In genomic region chr17:49761838-49762237, GRCm38 (mm10) we compare ENCODE assay signal across 18 mouse cellular contexts.
"Had no signal": no experiment of that assay in that cellular context is flagged by ENCODE, and none has a peak within 500 bp of the region (broad histone marks: within the 10 kb centered on the region; RNA-seq: fewer than 3 reads in every experiment).

No protein-coding gene starts in this region.

- H3K27me3 ChIP-seq: liver, embryonic 12.5 days; liver, embryonic 15.5 days; megakaryocyte, embryonic 14.5 days; midbrain, embryonic 13.5 days; stomach, embryonic 15.5 days had no signal

- H3K4me3 ChIP-seq: liver, embryonic 12.5 days; liver, embryonic 15.5 days; megakaryocyte, embryonic 14.5 days; midbrain, embryonic 10.5 days; midbrain, embryonic 13.5 days; myocyte; neural tube, embryonic 13.5 days; stomach, embryonic 15.5 days had no signal

- H3K9ac ChIP-seq: liver, embryonic 12.5 days; liver, embryonic 15.5 days; midbrain, embryonic 13.5 days; neural tube, embryonic 13.5 days; stomach, embryonic 15.5 days had no signal

- H3K9me3 ChIP-seq: liver, embryonic 12.5 days; liver, embryonic 15.5 days; midbrain, embryonic 10.5 days; midbrain, embryonic 13.5 days; neural tube, embryonic 13.5 days; stomach, embryonic 15.5 days had no signal

- ATAC-seq: intestine, postnatal 0 days; liver, embryonic 12.5 days; midbrain, embryonic 13.5 days; midbrain, embryonic 16.5 days had no signal

- DNase-seq: kidney, adult 8-10 months; left cerebral cortex, postnatal 4 days; liver; lung, adult 18-20 months; right cerebral cortex, postnatal 25 days; spleen, adult 18-20 months; thymus, postnatal 36 days had no signal

- H3K4me1 ChIP-seq: liver, embryonic 12.5 days; liver, embryonic 15.5 days; megakaryocyte, embryonic 14.5 days; stomach, embryonic 15.5 days had no signal

- H3K27ac ChIP-seq: kidney, postnatal 0 days; liver, embryonic 12.5 days; liver, embryonic 15.5 days; midbrain, embryonic 10.5 days; midbrain, embryonic 13.5 days; neural tube, embryonic 13.5 days; stomach, embryonic 15.5 days had no signal

- H3K4me2 ChIP-seq: liver, embryonic 12.5 days; liver, embryonic 15.5 days; midbrain, embryonic 13.5 days; neural tube, embryonic 13.5 days; stomach, embryonic 15.5 days had no signal

- H3K36me3 ChIP-seq: liver, embryonic 12.5 days; liver, embryonic 15.5 days; midbrain, embryonic 10.5 days; midbrain, embryonic 13.5 days; neural tube, embryonic 13.5 days; stomach, embryonic 15.5 days had no signal
